Mouse (Mus musculus): ENCODE measurements around the gene Scamp1. TPM values are rescaled to one million over a fixed set of nuclear protein-coding genes. Genes with fewer than 3 reads are reported as not detected.

Gene Scamp1
- polyA plus RNA-seq, 1 experiment from 2014 or later, result 29.6 TPM

- ATAC-seq (ENCODE audit: insufficient number of reproducible peaks, low FRiP score, low TSS enrichment, low read depth) (no peak), DNase-seq (ENCODE audit: low spot score) (no peak)
- no peaks in the 10 kb centered on the region for H3K9me3 ChIP-seq (ENCODE audit: control insufficient read depth, low read length)
- H3K36me3 ChIP-seq (ENCODE audit: control insufficient read depth, insufficient read depth, low read length), result no peaks in the 10 kb centered on the region; the same call in 1 of the 2 replicates
- H3K27me3 ChIP-seq (ENCODE audit: control insufficient read depth, insufficient read depth, low read length), result no peaks in the 10 kb centered on the region
- H3K4me2 ChIP-seq (ENCODE audit: low read depth, severe bottlenecking), result no peak overlapping the region
- H3K4me1 ChIP-seq (ENCODE audit: control insufficient read depth, insufficient read depth, low read length), result peaks cover 21% of the 10 kb centered on the region
- no peak overlapping the region for H3K9ac ChIP-seq (ENCODE audit: low read length)
- no peak overlapping the region for H3K4me3 ChIP-seq (ENCODE audit: low read depth, low read length)
- 92% methylated on average over 5 of the region's 6 CpGs for WGBS
- no peak overlapping the region for H3K27ac ChIP-seq (replicated peaks; ENCODE audit: low read depth, low read length)
Observed at GRCm38 (mm10) chr13:94185631-94186030, 100.0 kb downstream of the Scamp1 start.

DNA sequence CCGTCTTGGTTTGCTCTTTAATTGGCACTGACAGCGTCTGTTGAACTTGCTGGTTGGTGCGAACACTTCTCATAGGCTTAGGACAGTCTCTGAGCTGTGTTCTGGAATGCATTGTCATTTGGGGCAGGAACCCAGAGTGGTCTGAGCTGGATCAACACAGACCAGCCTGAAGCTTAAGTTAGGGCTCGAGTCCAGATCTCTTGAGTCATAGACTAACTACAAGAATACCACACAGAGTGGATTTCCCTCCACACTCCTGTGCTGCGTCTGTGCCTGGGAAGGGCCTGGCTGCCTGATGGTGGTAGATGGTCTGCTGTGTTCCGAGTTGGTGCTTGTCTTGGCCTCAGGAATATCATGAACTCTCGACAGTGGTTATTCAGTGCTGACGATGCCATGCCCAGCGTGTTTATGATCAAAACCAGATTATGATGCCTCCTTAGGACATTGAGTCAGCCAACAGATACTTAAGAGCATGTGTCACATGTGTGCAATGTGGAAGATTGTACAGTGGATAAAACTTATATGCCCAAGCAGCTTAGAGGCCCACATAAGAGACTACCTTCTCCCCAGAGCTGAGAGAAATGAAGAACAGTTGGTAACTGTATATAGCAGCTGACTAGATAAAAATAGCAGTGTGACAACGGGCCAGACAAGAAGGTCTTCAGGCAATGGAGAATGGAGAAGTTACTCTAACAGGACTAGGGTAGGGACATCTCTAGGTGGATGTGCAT lies 100.8 kb downstream of the Scamp1 start:
- no peak for DNase-seq (ENCODE audit: low spot score)
- H3K4me2 ChIP-seq (ENCODE audit: low read depth, severe bottlenecking), result no peak overlapping the region
- WGBS, result 89% methylated on average over 10 of the region's 10 CpGs
- no peaks in the 10 kb centered on the region for H3K27me3 ChIP-seq (ENCODE audit: control insufficient read depth, insufficient read depth, low read length)
- H3K9me3 ChIP-seq (ENCODE audit: control insufficient read depth, low read length), result no peaks in the 10 kb centered on the region
- H3K36me3 ChIP-seq (ENCODE audit: control insufficient read depth, insufficient read depth, low read length), result no peaks in the 10 kb centered on the region; the same call in 1 of the 2 replicates
- ATAC-seq (ENCODE audit: insufficient number of reproducible peaks, low FRiP score, low TSS enrichment, low read depth), result no peak
- no peak overlapping the region for H3K9ac ChIP-seq (ENCODE audit: low read length)
- peaks cover 21% of the 10 kb centered on the region for H3K4me1 ChIP-seq (ENCODE audit: control insufficient read depth, insufficient read depth, low read length)
- H3K4me3 ChIP-seq (ENCODE audit: low read depth, low read length), result no peak overlapping the region
- no peak overlapping the region for H3K27ac ChIP-seq (replicated peaks; ENCODE audit: low read depth, low read length)

DNA sequence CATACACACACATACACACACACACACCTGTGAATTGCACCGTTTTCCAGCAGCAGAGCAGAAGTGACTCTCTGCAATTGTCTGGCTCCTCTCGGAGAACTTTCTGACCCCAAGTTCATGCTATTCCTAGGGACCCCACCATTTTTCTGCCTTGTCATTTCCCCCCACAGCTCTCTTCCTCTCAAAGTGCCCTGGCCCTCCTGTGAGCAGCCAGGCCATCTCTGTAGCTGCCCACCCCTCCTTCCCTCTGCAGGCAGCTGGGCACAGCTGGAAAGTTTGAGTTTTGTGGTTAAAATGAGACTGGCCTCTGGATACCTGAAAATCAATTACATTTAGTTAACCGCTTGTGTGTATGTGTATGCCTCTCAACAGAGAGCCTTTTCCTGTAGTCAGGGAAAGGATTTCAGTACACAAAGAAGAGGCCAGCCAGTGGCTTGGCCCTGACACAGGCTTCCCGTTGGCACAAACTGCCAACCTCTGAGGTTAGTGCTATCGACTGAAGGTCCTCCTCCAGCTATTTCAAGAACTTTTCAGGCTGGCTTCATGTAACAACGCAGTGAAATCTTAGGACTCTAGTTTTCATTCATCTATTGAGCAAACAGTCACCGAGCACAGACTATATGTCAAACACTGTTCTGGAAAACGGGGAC lies 102.2 kb downstream of the Scamp1 start:
- WGBS, result 88% methylated on average over 8 of the region's 8 CpGs
- Histone ChIP-seq H3K4me2 (ENCODE audit: low read depth, severe bottlenecking) (no peak overlapping the region), H3K27ac (replicated peaks; ENCODE audit: low read depth, low read length) (no peak overlapping the region), H3K27me3 (ENCODE audit: control insufficient read depth, insufficient read depth, low read length) (no peaks in the 10 kb centered on the region), H3K4me3 (ENCODE audit: low read depth, low read length) (no peak overlapping the region), H3K36me3 (ENCODE audit: control insufficient read depth, insufficient read depth, low read length) (no peaks in the 10 kb centered on the region; the same call in 1 of the 2 replicates), H3K9ac (ENCODE audit: low read length) (no peak overlapping the region), H3K4me1 (ENCODE audit: control insufficient read depth, insufficient read depth, low read length) (peaks cover 19% of the 10 kb centered on the region), H3K9me3 (ENCODE audit: control insufficient read depth, low read length) (no peaks in the 10 kb centered on the region)
- ATAC-seq (ENCODE audit: insufficient number of reproducible peaks, low FRiP score, low TSS enrichment, low read depth) (no peak), DNase-seq (ENCODE audit: low spot score) (no peak)

DNA sequence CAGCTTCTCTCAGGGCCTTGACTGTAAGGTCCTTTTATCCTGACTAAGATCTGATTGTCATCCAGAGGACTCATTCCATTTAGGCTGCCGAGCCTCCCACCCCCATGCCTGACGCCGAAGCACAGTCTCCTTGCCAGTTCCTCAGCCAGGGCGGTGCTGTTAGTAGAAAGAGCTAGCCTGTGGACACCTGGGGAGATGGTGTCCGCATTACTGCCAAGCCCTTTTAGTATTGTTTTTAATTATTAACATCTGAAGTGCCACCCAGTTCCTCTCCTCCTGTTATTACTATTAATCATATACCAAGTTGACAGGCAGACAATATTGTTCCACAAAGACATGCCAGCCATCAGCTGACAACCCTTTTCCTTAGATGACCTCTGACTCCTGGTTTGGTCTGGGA lies 103.6 kb downstream of the Scamp1 start:
- 87% methylated on average over 5 of the region's 5 CpGs for WGBS
- no peaks in the 10 kb centered on the region for H3K9me3 ChIP-seq (ENCODE audit: control insufficient read depth, low read length)
- H3K36me3 ChIP-seq (ENCODE audit: control insufficient read depth, insufficient read depth, low read length), result no peaks in the 10 kb centered on the region; the same call in 1 of the 2 replicates
- peaks cover 5% of the 10 kb centered on the region for H3K4me1 ChIP-seq (ENCODE audit: control insufficient read depth, insufficient read depth, low read length)
- DNase-seq (ENCODE audit: low spot score) (no peak), ATAC-seq (ENCODE audit: insufficient number of reproducible peaks, low FRiP score, low TSS enrichment, low read depth) (no peak)
- H3K9ac ChIP-seq (ENCODE audit: low read length), result no peak overlapping the region
- no peak overlapping the region for H3K4me2 ChIP-seq (ENCODE audit: low read depth, severe bottlenecking)
- H3K27ac ChIP-seq (replicated peaks; ENCODE audit: low read depth, low read length), result no peak overlapping the region
- no peaks in the 10 kb centered on the region for H3K27me3 ChIP-seq (ENCODE audit: control insufficient read depth, insufficient read depth, low read length)
- H3K4me3 ChIP-seq (ENCODE audit: low read depth, low read length), result no peak overlapping the region

GRCm38 (mm10) chr13:94180477-94181420 lies 104.9 kb downstream of the Scamp1 start:
- no peak for DNase-seq (ENCODE audit: low spot score)

DNA sequence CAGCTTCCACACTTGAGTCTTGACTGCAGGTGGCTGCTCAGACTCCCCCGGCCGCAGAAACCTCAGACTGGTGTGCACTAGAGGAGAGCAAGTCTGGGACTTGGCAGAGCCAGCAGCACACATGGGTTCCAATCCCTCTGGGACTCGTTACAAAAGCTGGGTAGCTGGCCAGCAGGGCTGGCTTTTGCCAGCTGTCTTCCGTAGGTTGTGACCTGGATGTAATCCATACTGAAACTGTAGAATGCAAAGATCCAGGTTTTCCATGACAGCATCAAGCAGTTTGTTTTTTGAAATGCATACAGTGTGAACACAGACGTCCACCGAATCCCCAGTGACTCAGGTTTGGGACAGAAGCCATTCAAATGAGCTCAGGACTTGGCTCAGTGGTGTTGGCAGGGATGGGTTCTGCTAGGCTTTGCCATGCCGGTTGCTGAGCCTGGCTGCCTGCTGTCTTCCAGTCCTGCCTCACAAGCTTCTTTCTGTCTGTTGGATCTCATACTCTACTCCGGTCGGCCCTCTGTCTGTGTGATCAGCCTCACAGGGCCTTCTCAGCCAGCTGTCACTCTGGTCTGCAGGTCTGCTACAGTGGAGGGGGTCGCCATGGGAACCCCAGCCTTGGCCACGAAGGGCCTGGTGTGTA lies 107.1 kb downstream of the Scamp1 start:
- Histone ChIP-seq H3K4me2 (ENCODE audit: low read depth, severe bottlenecking) (no peak overlapping the region), H3K27ac (replicated peaks; ENCODE audit: low read depth, low read length) (no peak overlapping the region), H3K9me3 (ENCODE audit: control insufficient read depth, low read length) (no peaks in the 10 kb centered on the region), H3K27me3 (ENCODE audit: control insufficient read depth, insufficient read depth, low read length) (no peaks in the 10 kb centered on the region), H3K9ac (ENCODE audit: low read length) (no peak overlapping the region), H3K4me1 (ENCODE audit: control insufficient read depth, insufficient read depth, low read length) (peaks cover 16% of the 10 kb centered on the region), H3K36me3 (ENCODE audit: control insufficient read depth, insufficient read depth, low read length) (no peaks in the 10 kb centered on the region; the same call in 1 of the 2 replicates), H3K4me3 (ENCODE audit: low read depth, low read length) (no peak overlapping the region)
- 0 out of 2 replicates have a peak, but pooled peaks have one; percentile 27 for ATAC-seq (ENCODE audit: insufficient number of reproducible peaks, low FRiP score, low TSS enrichment, low read depth)
- no peak for DNase-seq (ENCODE audit: low spot score)
- 79% methylated on average over 11 of the region's 11 CpGs for WGBS

More at GRCm38 (mm10) chr13:94180477-94181420, 104.9 kb downstream of the Scamp1 start:
- Histone ChIP-seq H3K36me3 (ENCODE audit: control insufficient read depth, insufficient read depth, low read length) (no peaks in the 10 kb centered on the region; the same call in 1 of the 2 replicates), H3K9me3 (ENCODE audit: control insufficient read depth, low read length) (no peaks in the 10 kb centered on the region), H3K9ac (ENCODE audit: low read length) (no peak overlapping the region), H3K4me3 (ENCODE audit: low read depth, low read length) (no peak overlapping the region), H3K4me2 (ENCODE audit: low read depth, severe bottlenecking) (no peak overlapping the region), H3K27me3 (ENCODE audit: control insufficient read depth, insufficient read depth, low read length) (no peaks in the 10 kb centered on the region), H3K27ac (replicated peaks; ENCODE audit: low read depth, low read length) (no peak overlapping the region), H3K4me1 (ENCODE audit: control insufficient read depth, insufficient read depth, low read length) (peaks cover 2% of the 10 kb centered on the region; the same call in 1 of the 2 replicates)
- no peak for ATAC-seq (ENCODE audit: insufficient number of reproducible peaks, low FRiP score, low TSS enrichment, low read depth)
- WGBS, result 75% methylated on average over 5 of the region's 5 CpGs

- 65% methylated on average over 7 of the region's 7 CpGs for whole genome bisulfite sequencing
- DNase-seq (ENCODE audit: low spot score), result peak; percentile 53
- no peaks in the 10 kb centered on the region for H3K27me3 ChIP-seq (ENCODE audit: control insufficient read depth, insufficient read depth, low read length)
Observed at GRCm38 (mm10) chr13:94177148-94177547, 108.5 kb downstream of the Scamp1 start.

More at GRCm38 (mm10) chr13:94177148-94177547, 108.5 kb downstream of the Scamp1 start:
- no peaks in the 10 kb centered on the region for H3K9me3 ChIP-seq (ENCODE audit: control insufficient read depth, low read length)
- H3K4me2 ChIP-seq (ENCODE audit: low read depth, severe bottlenecking), result no peak overlapping the region
- ATAC-seq (ENCODE audit: insufficient number of reproducible peaks, low FRiP score, low TSS enrichment, low read depth), result no peak
- H3K27ac ChIP-seq (replicated peaks; ENCODE audit: low read depth, low read length), result no peak overlapping the region
- H3K36me3 ChIP-seq (ENCODE audit: control insufficient read depth, insufficient read depth, low read length), result no peaks in the 10 kb centered on the region; the same call in 1 of the 2 replicates
- no peak overlapping the region for H3K4me3 ChIP-seq (ENCODE audit: low read depth, low read length)
- peaks cover 19% of the 10 kb centered on the region for H3K4me1 ChIP-seq (ENCODE audit: control insufficient read depth, insufficient read depth, low read length)
- no peak overlapping the region for H3K9ac ChIP-seq (ENCODE audit: low read length)

Data from limb, embryonic 11.5 days (tissue).